Mouse (Mus musculus) embryonic facial prominence, embryonic 12.5 days (tissue): ENCODE data around the gene Gm572. TPM values are rescaled to one million over a fixed set of nuclear protein-coding genes. Genes with fewer than 3 reads are reported as not detected.

Experiments
- ATAC-seq: fragments of 200-750 bp; cut with Nextera tagmentation; 2 replicates; pipeline ENCODE4 v1.8.0; 2017; ENCODE audit not compliant: insufficient number of reproducible peaks, insufficient read depth, low FRiP score, low TSS enrichment
- H3K27ac ChIP-seq: fragments of 300-500 bp; sonication (generic); 2 replicates; pipeline ENCODE4 v1.5.1; 2016; ENCODE audit warnings: mild to moderate bottlenecking
- H3K27me3 ChIP-seq: fragments of 300-500 bp; sonication (generic); 2 replicates; pipeline ENCODE4 v1.6.1; 2016; ENCODE audit warnings: mild to moderate bottlenecking, moderate library complexity
- H3K36me3 ChIP-seq: fragments of 300-500 bp; sonication (generic); 2 replicates; pipeline ENCODE4 v1.6.1; 2016; ENCODE audit warnings: mild to moderate bottlenecking
- H3K4me1 ChIP-seq: fragments of 300-500 bp; sonication (generic); 2 replicates; pipeline ENCODE4 v1.6.1; 2016
- H3K4me2 ChIP-seq: fragments of 300-500 bp; sonication (generic); replicated peaks from 2 replicates; pipeline ENCODE4 v1.6.1; 2016; ENCODE audit warnings: mild to moderate bottlenecking, moderate library complexity
- H3K4me3 ChIP-seq: fragments of 300-500 bp; sonication (generic); 2 replicates; pipeline ENCODE4 v1.5.1; 2016; ENCODE audit warnings: mild to moderate bottlenecking
- H3K9ac ChIP-seq: fragments of 300-500 bp; sonication (generic); 2 replicates; pipeline ENCODE4 v1.6.1; 2016; ENCODE audit warnings: mild to moderate bottlenecking, moderate library complexity
- H3K9me3 ChIP-seq: fragments of 300-500 bp; sonication (generic); 2 replicates; pipeline ENCODE4 v1.6.1; 2016; ENCODE audit warnings: mild to moderate bottlenecking, moderate library complexity
- WGBS: fragments of 180-500 bp; shearing (Covaris S2); methylation state at CpG from one replicate; pipeline ENCODE4 v1.1.7; 2016; 5-methylcytosine and 5-hydroxymethylcytosine counted together
- polyA plus RNA-seq: library from polyadenylated mRNA; unstranded; fragments of >200 nt; fragmentation: Nextera tagmentation; extraction: Ambion mirVana; gene quantifications from 2 replicates; pipeline ENCODE4 v1.2.1, GENCODE M21; 2016

Gene Gm572
- polyA plus RNA-seq, 1 experiment from 2014 or later, result not detected

DNA sequence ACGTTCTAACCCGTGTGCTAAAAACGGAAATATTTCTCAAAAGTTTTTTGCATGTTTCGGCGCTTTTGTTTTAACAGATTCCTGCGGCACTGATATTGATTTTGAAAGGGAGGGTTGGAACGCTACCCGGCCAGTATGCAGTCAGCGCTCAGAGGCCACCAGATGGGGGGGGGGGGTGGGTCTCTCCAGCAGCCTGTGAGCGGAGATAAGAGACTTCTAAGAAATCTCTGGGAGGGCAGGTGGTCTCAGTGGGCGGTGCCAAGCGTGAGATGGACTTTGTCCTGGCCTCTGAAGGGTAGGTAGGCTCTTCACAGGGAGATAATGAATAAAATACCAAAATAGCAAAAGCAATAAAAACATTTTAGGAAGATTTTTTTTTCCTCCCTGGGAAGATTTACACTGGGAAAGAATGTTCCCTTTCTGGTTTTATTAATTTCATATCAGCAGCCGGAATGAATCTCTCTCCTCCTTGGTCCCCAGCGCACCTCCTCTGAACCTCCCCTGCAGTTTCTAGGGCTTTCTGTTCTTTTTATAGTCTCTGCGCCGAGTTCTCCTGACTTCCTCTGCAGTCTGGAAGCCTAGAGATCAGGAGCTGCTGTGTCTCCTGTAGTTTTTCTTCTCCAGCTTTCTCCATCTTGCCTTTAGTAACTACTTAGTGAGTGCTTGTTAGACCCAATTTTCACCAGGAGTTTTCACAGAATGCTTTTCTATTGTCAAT is 28.3 kb downstream of the Gm572 start:
- no peak overlapping the region for H3K9ac ChIP-seq
- WGBS, result 51% methylated on average over 16 of the region's 16 CpGs
- H3K4me1 ChIP-seq, result peaks cover 16% of the 10 kb centered on the region
- peaks cover 2% of the 10 kb centered on the region; the same call in 1 of the 2 replicates for H3K27me3 ChIP-seq
- ATAC-seq, result no peak
- H3K27ac ChIP-seq, result no peak overlapping the region
- H3K4me2 ChIP-seq, result peak overlapping the region; percentile 25
- H3K36me3 ChIP-seq, result no peaks in the 10 kb centered on the region
- H3K4me3 ChIP-seq, result no peak overlapping the region
- H3K9me3 ChIP-seq, result no peaks in the 10 kb centered on the region

DNA sequence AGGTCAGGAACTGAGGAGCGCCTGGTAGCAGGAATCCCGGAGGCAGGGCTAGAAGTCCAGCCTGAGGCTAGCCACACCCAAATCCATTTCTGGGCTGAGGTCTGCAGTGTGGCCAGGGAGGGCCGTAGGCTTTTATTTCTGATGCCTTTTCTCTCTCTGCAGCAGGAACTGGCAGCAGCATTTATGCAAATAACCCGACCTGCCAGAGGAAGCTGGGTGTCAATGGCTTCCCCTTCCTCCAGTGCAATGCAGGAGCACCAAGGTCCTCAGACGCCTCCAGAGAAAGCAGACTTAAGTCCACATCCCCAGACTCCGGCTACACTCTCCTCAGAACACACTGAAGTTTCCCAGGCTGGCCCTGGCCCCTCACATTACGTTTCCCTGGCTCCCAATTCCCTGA is 31.9 kb downstream of the Gm572 start:
- no peak overlapping the region for H3K27ac ChIP-seq
- 42% methylated on average over 7 of the region's 7 CpGs for WGBS
- no peaks in the 10 kb centered on the region for H3K9me3 ChIP-seq

GRCm38 (mm10) chr4:148676188-148676960 is 33.3 kb downstream of the Gm572 start:
- Histone ChIP-seq H3K9ac (no peak overlapping the region), H3K4me2 (no peak overlapping the region), H3K27ac (no peak overlapping the region), H3K9me3 (no peaks in the 10 kb centered on the region), H3K4me3 (no peak overlapping the region), H3K36me3 (no peaks in the 10 kb centered on the region), H3K27me3 (peaks cover 2% of the 10 kb centered on the region; the same call in 1 of the 2 replicates), H3K4me1 (peaks cover 24% of the 10 kb centered on the region)
- ATAC-seq, result peak; percentile 23; the same call in 1 of the 2 replicates
- 42% methylated on average over 15 of the region's 16 CpGs for WGBS

More for the DNA sequence above, 31.9 kb downstream of the Gm572 start:
- Histone ChIP-seq H3K36me3 (no peaks in the 10 kb centered on the region), H3K27me3 (peaks cover 2% of the 10 kb centered on the region; the same call in 1 of the 2 replicates), H3K4me3 (no peak overlapping the region), H3K4me1 (peaks cover 27% of the 10 kb centered on the region), H3K4me2 (no peak overlapping the region), H3K9ac (no peak overlapping the region)
- ATAC-seq, result no peak

DNA sequence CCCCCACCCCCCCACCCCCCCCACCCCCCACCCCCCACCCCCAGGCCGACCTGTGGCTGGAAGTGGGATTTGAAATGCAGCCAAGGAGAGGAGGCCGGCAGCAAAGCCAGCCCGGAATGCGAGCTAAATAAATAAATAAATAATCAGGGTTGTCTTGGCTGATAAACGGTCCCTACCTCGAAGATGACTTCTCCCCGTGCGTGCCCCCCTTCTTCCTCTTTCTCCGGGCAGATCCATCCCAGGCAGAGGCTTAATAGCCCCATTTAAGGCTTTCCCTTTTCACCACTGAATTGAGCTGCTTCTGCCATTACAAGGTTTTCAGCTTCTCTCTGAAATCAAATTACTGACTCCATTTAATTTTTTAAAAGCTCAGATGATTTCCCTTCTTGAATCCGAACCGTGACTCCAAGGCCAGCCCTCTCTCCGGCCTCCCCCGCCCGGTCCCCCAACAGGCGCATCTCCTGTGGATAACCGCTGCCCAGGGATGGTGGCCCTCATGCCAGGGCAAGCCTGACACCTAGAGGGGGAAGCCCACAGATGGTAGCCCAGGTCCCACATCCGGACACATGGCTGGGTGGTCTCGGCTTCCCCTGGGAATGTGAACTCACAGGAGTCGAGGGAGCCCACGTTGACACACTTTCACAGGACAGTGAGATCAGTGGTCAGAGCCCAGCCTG is 34.0 kb downstream of the Gm572 start:
- Histone ChIP-seq H3K36me3 (no peaks in the 10 kb centered on the region), H3K4me2 (no peak overlapping the region), H3K4me3 (no peak overlapping the region), H3K27ac (no peak overlapping the region), H3K9ac (no peak overlapping the region), H3K4me1 (peaks cover 22% of the 10 kb centered on the region), H3K9me3 (no peaks in the 10 kb centered on the region), H3K27me3 (peaks cover 2% of the 10 kb centered on the region; the same call in 1 of the 2 replicates)
- no peak for ATAC-seq
- 38% methylated on average over 20 of the region's 20 CpGs for WGBS

DNA sequence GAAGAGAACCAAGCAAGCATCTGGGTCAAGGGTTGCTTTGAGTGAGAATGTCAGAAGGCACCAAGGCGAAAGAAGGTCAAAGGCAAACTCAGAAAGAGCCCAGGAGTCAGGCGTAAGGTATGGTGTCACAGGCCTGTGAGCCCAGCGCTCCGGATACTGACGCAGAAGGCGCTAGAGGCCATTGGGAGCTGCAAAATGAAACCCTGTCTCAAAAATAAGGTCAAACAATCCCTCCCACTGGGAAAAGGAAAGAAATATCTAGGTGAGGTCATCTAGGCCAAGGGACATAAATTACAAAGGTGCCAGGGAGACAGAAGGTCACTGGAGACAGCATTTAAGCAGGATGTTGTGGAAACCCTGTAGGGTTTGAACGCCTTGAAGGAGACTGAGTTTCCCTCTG is 35.0 kb downstream of the Gm572 start:
- Histone ChIP-seq H3K4me1 (peaks cover 23% of the 10 kb centered on the region), H3K36me3 (no peaks in the 10 kb centered on the region), H3K9ac (no peak overlapping the region), H3K4me2 (no peak overlapping the region), H3K9me3 (no peaks in the 10 kb centered on the region), H3K27me3 (peaks cover 2% of the 10 kb centered on the region; the same call in 1 of the 2 replicates), H3K4me3 (no peak overlapping the region), H3K27ac (no peak overlapping the region)
- 79% methylated on average over 7 of the region's 7 CpGs for WGBS
- no peak for ATAC-seq

DNA sequence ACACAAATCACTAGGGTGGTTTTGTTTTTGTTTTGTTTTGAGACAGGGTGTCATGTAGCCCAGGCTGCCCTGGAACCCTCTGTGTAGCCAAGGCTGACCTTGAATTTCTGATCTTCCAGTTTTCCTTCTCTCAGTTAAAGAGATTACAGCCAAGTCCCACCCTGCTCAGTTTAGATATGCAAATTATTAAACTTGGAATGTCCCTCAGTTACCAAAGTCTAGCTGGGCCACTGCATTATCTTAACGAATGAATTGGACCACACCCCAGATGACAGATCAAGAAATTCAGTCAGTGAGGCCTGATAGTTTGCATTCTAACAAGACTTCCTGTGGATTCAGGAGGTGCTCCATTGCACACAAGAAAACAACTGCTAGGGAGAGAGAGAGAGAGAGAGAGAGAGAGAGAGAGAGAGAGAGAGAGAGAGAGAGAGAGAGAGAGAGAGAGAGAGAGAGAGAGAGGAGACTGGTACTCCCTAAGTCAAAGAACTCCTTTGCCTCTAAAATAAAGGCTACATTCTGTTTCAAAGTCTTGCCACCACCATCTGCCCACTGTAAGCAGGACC is 37.5 kb downstream of the Gm572 start:
- Histone ChIP-seq H3K27me3 (peaks cover 8% of the 10 kb centered on the region; the same call in 1 of the 2 replicates), H3K4me3 (no peak overlapping the region), H3K36me3 (no peaks in the 10 kb centered on the region), H3K9me3 (no peaks in the 10 kb centered on the region), H3K4me1 (peaks cover 31% of the 10 kb centered on the region), H3K27ac (no peak overlapping the region), H3K9ac (no peak overlapping the region; the same call in 1 of the 2 replicates), H3K4me2 (no peak overlapping the region)
- WGBS, result 80% methylated on average over 1 of the region's 1 CpGs
- no peak for ATAC-seq

- no peaks in the 10 kb centered on the region for H3K9me3 ChIP-seq
- H3K4me1 ChIP-seq, result peaks cover 29% of the 10 kb centered on the region
- no peak overlapping the region for H3K4me3 ChIP-seq
- no peak overlapping the region for H3K4me2 ChIP-seq
- WGBS, result 19% methylated on average over 8 of the region's 8 CpGs
- no peak for ATAC-seq
- H3K27me3 ChIP-seq, result 0 out of 2 replicates have a peak, but pooled peaks cover 12% of the 10 kb centered on the region
- no peak overlapping the region for H3K27ac ChIP-seq
- no peak overlapping the region for H3K9ac ChIP-seq
- H3K36me3 ChIP-seq, result no peaks in the 10 kb centered on the region
Measured at GRCm38 (mm10) chr4:148681429-148681828, 38.3 kb downstream of the Gm572 start.

- Histone ChIP-seq H3K27me3 (0 out of 2 replicates have a peak, but pooled peaks cover 15% of the 10 kb centered on the region), H3K9me3 (no peaks in the 10 kb centered on the region), H3K4me2 (no peak overlapping the region), H3K9ac (no peak overlapping the region), H3K4me1 (peaks cover 34% of the 10 kb centered on the region), H3K36me3 (no peaks in the 10 kb centered on the region), H3K27ac (no peak overlapping the region), H3K4me3 (no peak overlapping the region)
- WGBS, result 92% methylated on average over 4 of the region's 4 CpGs
- ATAC-seq, result 0 out of 2 replicates have a peak, but pooled peaks have one; percentile 42
Measured at GRCm38 (mm10) chr4:148682961-148683360, 39.8 kb downstream of the Gm572 start.

GRCm38 (mm10) chr4:148683539-148683938 is 40.4 kb downstream of the Gm572 start:
- Histone ChIP-seq H3K4me3 (no peak overlapping the region), H3K9me3 (no peaks in the 10 kb centered on the region), H3K4me2 (no peak overlapping the region), H3K36me3 (no peaks in the 10 kb centered on the region), H3K4me1 (peaks cover 39% of the 10 kb centered on the region), H3K27me3 (0 out of 2 replicates have a peak, but pooled peaks cover 15% of the 10 kb centered on the region), H3K27ac (no peak overlapping the region), H3K9ac (no peak overlapping the region)
- 32% methylated on average over 13 of the region's 13 CpGs for WGBS
- ATAC-seq, result no peak

DNA sequence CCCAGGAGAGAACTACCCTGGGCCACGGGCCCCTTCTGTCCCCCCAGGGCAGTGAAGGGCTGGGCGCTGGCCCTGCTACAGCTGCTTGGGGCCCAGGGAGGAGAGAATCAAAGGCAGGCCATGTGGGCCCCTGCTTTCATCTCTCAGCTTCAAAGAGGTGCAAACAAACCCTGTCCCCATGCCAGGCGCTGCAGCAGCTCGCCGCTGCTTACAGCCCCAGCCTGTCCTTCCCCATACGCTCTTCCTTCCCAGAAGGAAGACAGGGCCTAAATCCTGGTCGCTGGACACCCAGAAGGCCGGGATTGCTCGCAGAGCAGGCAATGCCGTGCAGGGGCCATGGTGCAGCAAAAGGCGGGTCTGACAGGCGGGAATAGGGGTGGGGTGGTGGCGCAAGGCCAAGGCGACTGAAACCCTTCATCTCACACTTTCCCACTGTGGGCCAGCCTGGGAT is 43.4 kb downstream of the Gm572 start:
- 0 out of 2 replicates have a peak overlapping the region, but pooled peaks have one; percentile 1 for H3K27ac ChIP-seq
- H3K27me3 ChIP-seq, result 0 out of 2 replicates have a peak, but pooled peaks cover 17% of the 10 kb centered on the region
- WGBS, result 32% methylated on average over 14 of the region's 14 CpGs
- H3K9me3 ChIP-seq, result no peaks in the 10 kb centered on the region
- ATAC-seq, result no peak
- no peak overlapping the region for H3K4me3 ChIP-seq
- H3K9ac ChIP-seq, result no peak overlapping the region
- no peaks in the 10 kb centered on the region for H3K36me3 ChIP-seq
- no peak overlapping the region for H3K4me2 ChIP-seq
- H3K4me1 ChIP-seq, result peaks cover 44% of the 10 kb centered on the region

- no peak overlapping the region for H3K9ac ChIP-seq
- 0 out of 2 replicates have a peak, but pooled peaks cover 17% of the 10 kb centered on the region for H3K27me3 ChIP-seq
- no peak overlapping the region for H3K4me2 ChIP-seq
- H3K36me3 ChIP-seq, result no peaks in the 10 kb centered on the region
- no peaks in the 10 kb centered on the region for H3K9me3 ChIP-seq
- H3K4me1 ChIP-seq, result peaks cover 43% of the 10 kb centered on the region
- H3K27ac ChIP-seq, result no peak overlapping the region
- 15% methylated on average over 2 of the region's 2 CpGs for WGBS
- 0 out of 2 replicates have a peak, but pooled peaks have one; percentile 32 for ATAC-seq
- no peak overlapping the region for H3K4me3 ChIP-seq
Measured at GRCm38 (mm10) chr4:148688091-148688490, 45.0 kb downstream of the Gm572 start.
